Mouse (Mus musculus) bone marrow macrophage, adult 2 months (primary cell): ENCODE data around the gene Tmem273. TPM values are rescaled to one million over a fixed set of nuclear protein-coding genes. Genes with fewer than 3 reads are reported as not detected.

Experiments used
- H3K27ac ChIP-seq: 2 replicates; pipeline ENCODE4 v1.5.1; 2012; ENCODE audit warnings: low read depth, low read length; ENCODE audit not compliant: insufficient read depth
- H3K4me1 ChIP-seq: 2 replicates; pipeline ENCODE4 v1.6.1; 2012; ENCODE audit warnings: low read length; ENCODE audit not compliant: control insufficient read depth, insufficient read depth
- H3K4me3 ChIP-seq: 2 replicates; pipeline ENCODE4 v1.5.1; 2012; ENCODE audit warnings: mild to moderate bottlenecking, low read length, moderate library complexity; ENCODE audit not compliant: insufficient read depth
- CTCF ChIP-seq: IDR thresholded peaks from 2 replicates; pipeline ENCODE4 v1.5.1; 2012; ENCODE audit warnings: low read depth, mild to moderate bottlenecking, low read length, moderate library complexity
- POLR2A ChIP-seq: IDR thresholded peaks from 2 replicates; pipeline ENCODE4 v1.6.1; 2012; ENCODE audit warnings: mild to moderate bottlenecking, low read depth, low read length, borderline replicate concordance
- polyA plus RNA-seq: library from polyadenylated mRNA; stranded (reverse); fragments of >200 nt; gene quantifications from 2 replicates; pipeline ENCODE4 v1.2.4, GENCODE M21; 2012; ENCODE audit not compliant: missing spikeins, insufficient read depth, insufficient read length

Gene Tmem273
- polyA plus RNA-seq, 1 experiment = 27.9 TPM

DNA sequence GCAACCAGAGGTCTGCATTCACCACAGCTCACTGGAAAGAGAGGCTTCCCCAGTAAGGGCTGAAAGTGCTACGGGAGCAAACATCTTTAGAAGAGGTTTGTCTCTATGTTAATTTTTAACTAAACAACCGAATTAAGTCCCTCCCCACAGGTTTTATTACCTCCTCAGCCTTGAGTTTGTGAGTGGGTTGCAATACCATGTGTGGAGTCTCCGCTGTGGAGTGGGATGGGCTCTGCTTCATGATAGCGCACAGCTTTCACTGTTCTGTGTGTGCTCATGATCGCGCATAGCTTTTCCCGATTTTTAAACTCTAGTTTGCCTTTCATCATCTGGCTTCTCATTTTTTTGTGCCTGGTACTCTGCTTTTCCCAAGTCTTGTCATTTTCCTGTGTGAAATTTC lies 9.7 kb upstream of the Tmem273 start:
- no peak overlapping the region for H3K4me3 ChIP-seq
- H3K27ac ChIP-seq = no peak overlapping the region
- H3K4me1 ChIP-seq = peaks cover 8% of the 10 kb centered on the region
- TF ChIP-seq CTCF = no peak
- TF ChIP-seq POLR2A = no peak

DNA sequence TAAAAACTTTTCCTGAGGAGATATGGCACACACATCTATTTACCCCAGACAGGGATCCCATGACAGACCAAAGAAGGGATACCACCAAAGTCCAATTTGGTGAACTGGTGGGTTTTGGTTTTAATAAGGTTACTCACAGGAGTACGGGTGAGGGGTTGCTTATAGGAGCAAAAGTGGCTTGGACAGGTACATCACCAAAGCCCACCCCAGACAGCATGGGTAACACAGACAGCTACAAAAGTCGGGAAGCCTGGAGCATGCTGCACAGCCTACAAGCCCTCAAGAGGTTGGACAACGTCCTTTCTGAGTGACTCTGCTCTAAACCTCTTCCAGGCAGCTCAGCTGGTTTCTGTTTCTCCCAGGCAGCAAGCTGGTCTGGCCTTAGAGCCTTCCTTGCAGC lies 7.4 kb upstream of the Tmem273 start:
- TF ChIP-seq POLR2A (no peak), CTCF (no peak)
- Histone ChIP-seq H3K4me3 (no peak overlapping the region), H3K4me1 (peaks cover 23% of the 10 kb centered on the region), H3K27ac (no peak overlapping the region)

DNA sequence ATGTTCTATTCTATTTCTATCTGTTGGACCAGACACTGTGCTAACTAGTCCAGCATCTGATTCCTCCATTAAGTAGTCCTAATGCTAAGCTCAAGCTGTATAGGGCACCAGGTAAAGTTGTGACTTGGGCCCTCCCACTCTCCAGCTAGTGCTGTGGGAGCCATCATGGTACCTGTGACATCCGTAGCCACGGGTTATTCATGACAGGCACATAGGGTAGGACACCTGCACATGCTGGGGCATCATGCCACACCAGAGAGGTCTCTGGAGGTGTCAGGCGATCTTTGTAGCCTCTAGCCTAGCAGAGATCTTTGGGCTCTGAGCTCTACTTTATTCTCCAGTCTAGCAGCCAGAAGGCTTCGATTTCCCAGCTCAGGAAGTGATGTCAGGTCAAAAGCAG lies 2.9 kb upstream of the Tmem273 start:
- Histone ChIP-seq H3K27ac (peak overlapping the region; percentile 72), H3K4me1 (peaks cover 50% of the 10 kb centered on the region), H3K4me3 (no peak overlapping the region)
- TF ChIP-seq POLR2A (no peak), CTCF (no peak)

DNA sequence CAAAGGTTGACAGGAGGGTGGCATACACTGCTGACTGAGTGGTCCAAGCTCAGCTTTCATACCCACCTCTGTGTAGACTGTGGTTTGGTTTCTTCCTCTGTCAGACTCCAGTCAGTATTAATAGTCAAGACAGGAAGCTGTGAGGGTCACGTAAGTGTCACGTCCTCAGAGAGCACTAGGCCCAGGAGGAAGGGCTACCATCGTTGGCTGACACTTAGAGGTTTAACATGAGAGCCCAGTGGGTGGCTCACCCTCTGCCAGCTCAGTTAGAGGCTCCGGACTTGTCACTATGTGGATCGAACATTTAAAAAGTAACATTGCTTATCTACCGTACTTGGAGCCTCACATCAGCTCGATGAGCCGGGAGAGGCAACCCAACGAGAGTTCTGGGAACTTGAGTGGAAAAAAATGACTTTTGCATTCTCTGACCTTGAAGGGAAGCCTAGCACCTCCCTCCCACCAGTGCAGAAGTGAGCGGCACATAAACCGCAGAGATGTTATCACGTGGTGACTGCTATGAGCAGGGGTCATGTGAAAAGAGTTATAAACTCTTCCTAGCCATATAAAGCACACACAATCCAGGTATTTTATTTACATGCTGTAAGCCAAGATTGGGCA lies 1.5 kb upstream of the Tmem273 start:
- H3K27ac ChIP-seq = peak overlapping the region; percentile 92
- H3K4me3 ChIP-seq = no peak overlapping the region
- peaks cover 59% of the 10 kb centered on the region for H3K4me1 ChIP-seq
- no peak for TF ChIP-seq POLR2A
- TF ChIP-seq CTCF = no peak

DNA sequence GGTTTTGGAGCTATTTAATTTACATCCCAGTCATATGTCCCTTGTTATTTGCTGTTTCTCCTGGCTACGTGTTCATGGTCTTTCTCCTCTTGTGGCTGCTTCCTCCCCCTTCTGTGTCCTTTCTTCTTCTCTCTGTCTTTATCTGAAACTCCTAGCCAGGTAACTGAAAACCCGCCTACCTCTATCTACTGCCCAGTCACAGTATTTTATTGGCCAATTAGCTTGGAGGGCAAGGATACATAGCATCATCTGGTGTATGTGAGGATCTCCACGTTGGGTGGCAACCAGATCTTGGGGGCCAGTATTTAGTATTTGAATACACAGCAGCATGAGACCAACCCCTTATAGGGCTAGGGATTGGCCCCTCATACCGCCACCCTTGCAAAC lies 1.0 kb upstream of the Tmem273 start:
- Histone ChIP-seq H3K4me1 (peaks cover 63% of the 10 kb centered on the region), H3K4me3 (no peak overlapping the region), H3K27ac (peak overlapping the region; percentile 92)
- no peak for TF ChIP-seq CTCF
- TF ChIP-seq POLR2A = no peak

DNA sequence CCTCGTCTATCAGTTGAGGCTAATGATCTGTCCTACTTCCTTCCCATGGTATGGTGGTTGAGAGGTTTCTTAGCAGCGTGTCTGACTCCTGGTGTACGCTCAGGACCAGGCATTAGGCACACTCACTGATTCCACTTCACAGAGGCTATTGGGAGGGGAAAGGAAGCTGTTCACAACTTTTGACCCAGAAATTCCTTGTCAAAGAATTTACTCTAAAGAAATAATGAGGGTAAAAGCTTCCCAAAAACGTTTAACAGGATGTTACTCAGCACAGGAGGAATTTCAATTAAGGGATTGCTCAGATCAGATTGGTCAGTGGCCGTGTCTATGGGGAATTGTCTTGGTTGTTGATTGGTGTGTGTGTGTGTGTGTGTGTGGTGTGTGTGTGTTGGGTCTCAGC lies 1.9 kb downstream of the Tmem273 start:
- H3K4me3 ChIP-seq = peak overlapping the region; percentile 73
- peak overlapping the region; percentile 39 for H3K27ac ChIP-seq
- H3K4me1 ChIP-seq = peaks cover 51% of the 10 kb centered on the region
- TF ChIP-seq POLR2A = no peak
- no peak for TF ChIP-seq CTCF

DNA sequence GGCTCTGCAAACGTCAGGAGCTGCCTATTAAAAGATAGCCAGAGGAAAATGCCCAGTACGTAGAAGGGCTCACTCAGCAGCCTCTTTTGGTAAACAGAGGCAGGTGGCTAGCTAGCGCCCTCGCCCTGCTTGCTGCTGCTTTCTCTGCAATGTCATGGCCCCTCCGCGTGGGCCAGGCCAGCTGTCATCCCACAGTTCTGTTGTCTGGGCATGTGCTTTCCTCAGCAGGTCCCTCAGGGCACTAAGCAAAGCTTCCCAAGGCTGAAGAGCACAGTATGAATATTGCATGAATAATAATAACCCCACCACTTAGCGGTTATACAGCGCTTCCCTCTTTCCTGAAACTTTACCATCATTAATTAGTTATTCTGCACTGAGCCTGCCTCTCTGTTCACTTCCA lies 10.6 kb downstream of the Tmem273 start:
- Histone ChIP-seq H3K4me3 (no peak overlapping the region), H3K27ac (no peak overlapping the region), H3K4me1 (peaks cover 18% of the 10 kb centered on the region)
- TF ChIP-seq CTCF (no peak), POLR2A (no peak)

DNA sequence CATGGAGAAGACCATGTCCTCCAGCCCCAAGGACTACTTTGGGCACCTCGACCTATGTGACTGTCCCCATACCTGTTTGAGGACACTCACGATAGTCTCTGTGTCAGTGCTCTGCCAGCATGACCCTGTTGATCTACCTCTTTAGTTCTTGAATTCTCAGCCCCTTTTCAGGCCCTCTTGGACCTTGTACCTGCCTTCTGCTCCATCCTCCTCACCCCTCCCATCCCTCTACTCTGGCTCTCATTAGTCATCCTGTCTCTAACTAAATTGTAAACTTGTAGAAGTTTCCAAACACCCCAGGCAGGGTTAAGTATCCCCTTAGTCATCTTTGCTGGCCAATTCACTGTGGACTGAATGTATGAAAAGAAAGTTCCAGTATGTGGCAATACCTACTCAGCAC lies 12.0 kb downstream of the Tmem273 start:
- Histone ChIP-seq H3K4me3 (no peak overlapping the region), H3K27ac (no peak overlapping the region), H3K4me1 (peaks cover 26% of the 10 kb centered on the region)
- TF ChIP-seq POLR2A (no peak), CTCF (no peak)

DNA sequence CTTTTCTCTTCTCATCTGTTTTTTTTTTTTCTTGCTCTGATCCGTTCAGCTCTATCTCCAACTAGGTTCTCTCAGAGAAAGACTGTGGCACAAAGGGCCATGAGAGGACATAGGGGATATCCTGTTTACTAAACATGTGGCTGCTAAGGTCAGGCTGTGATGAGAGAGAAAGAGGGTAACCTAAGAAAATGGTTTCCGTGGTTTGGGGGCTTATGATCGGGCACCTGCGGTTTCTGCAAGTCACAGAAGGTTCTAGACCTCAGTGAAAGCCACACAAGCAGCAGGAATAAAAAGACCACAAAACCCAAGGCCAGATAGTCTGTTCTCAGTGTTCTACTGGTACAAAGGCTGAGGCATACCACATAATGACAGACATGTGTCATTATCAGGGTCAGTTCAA lies 12.6 kb downstream of the Tmem273 start:
- TF ChIP-seq CTCF (no peak), POLR2A (no peak)
- H3K4me3 ChIP-seq = no peak overlapping the region
- peaks cover 26% of the 10 kb centered on the region for H3K4me1 ChIP-seq
- no peak overlapping the region for H3K27ac ChIP-seq

DNA sequence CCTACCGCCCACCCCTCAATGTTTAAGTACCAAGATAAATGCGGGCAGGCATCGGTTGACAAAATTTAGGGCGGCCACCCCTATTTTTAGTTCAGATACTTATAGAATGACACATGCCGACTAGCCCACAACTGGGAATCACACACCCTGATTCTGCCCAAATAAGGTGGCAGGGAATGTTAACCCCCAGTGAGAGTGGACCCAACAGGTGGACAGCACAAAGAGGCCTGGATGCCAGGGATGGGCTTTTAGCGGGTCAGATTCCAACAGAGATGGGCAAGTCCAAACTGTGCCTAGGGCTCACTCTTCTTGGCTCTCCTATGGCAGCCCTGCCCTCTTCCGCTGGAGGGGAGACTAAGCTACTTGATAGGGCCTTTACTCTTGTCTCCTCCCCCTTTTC lies 14.3 kb downstream of the Tmem273 start:
- TF ChIP-seq POLR2A (no peak), CTCF (no peak)
- no peak overlapping the region for H3K4me3 ChIP-seq
- peaks cover 26% of the 10 kb centered on the region for H3K4me1 ChIP-seq
- H3K27ac ChIP-seq = no peak overlapping the region
